Mouse (Mus musculus) forebrain, embryonic 11.5 days (tissue): Measurements from ENCODE around the gene Tomm40. TPM values are rescaled to one million over a fixed set of nuclear protein-coding genes. Genes with fewer than 3 reads are reported as not detected.

Experiments
- ATAC-seq: fragments of 200-750 bp; cut with Nextera tagmentation; replicated peaks from 2 replicates; pipeline ENCODE4 v1.8.0; 2017; ENCODE audit warnings: moderate TSS enrichment; ENCODE audit not compliant: low FRiP score
- DNase-seq: peaks from one replicate; pipeline ENCODE4 v3.0.0-alpha.2; 2017; ENCODE audit warnings: low spot score
- H3K27ac ChIP-seq: fragments of 300-500 bp; sonication (generic); 2 replicates; pipeline ENCODE4 v1.5.1; 2014; ENCODE audit warnings: low read depth, low read length
- H3K27me3 ChIP-seq: fragments of 300-500 bp; sonication (generic); 2 replicates; pipeline ENCODE4 v1.6.1; 2014; ENCODE audit warnings: mild to moderate bottlenecking, low read length, mixed read lengths; ENCODE audit not compliant: control insufficient read depth, insufficient read depth
- H3K36me3 ChIP-seq: fragments of 300-500 bp; sonication (generic); 2 replicates; pipeline ENCODE4 v1.6.1; 2014; ENCODE audit warnings: mild to moderate bottlenecking, low read length, moderate library complexity, mixed read lengths; ENCODE audit not compliant: control insufficient read depth, insufficient read depth
- H3K4me1 ChIP-seq: fragments of 300-500 bp; sonication (generic); replicated peaks from 2 replicates; pipeline ENCODE4 v1.6.1; 2014; ENCODE audit warnings: low read length, mixed read lengths; ENCODE audit not compliant: control insufficient read depth, insufficient read depth
- H3K4me2 ChIP-seq: fragments of 300-500 bp; sonication (generic); 2 replicates; pipeline ENCODE4 v1.6.1; 2014; ENCODE audit warnings: low read depth, mild to moderate bottlenecking, low read length, moderate library complexity, mixed read lengths; ENCODE audit not compliant: severe bottlenecking
- H3K4me3 ChIP-seq: fragments of 300-500 bp; sonication (generic); 2 replicates; pipeline ENCODE4 v1.5.1; 2014; ENCODE audit warnings: low read depth, low read length
- H3K9ac ChIP-seq: fragments of 300-500 bp; sonication (generic); 2 replicates; pipeline ENCODE4 v1.6.1; 2014; ENCODE audit warnings: low read length
- H3K9me3 ChIP-seq: fragments of 300-500 bp; sonication (generic); 2 replicates; pipeline ENCODE4 v1.6.1; 2016; ENCODE audit warnings: low read length, mixed read lengths; ENCODE audit not compliant: control insufficient read depth
- whole genome bisulfite sequencing: fragments of 180-500 bp; shearing (Covaris S2); extraction: QIAGEN DNeasy Blood & Tissue Kit; methylation state at CpG from one replicate; pipeline ENCODE4 v1.1.7; 2014; 5-methylcytosine and 5-hydroxymethylcytosine counted together
- polyA plus RNA-seq: library from polyadenylated mRNA; unstranded; fragments of >200 nt; fragmentation: Nextera tagmentation; extraction: Ambion mirVana; gene quantifications from 2 replicates; pipeline ENCODE4 v1.2.1, GENCODE M21; 2014

The Tomm40 gene
- polyA plus RNA-seq, 1 experiment from 2014 or later = 160 TPM

DNA sequence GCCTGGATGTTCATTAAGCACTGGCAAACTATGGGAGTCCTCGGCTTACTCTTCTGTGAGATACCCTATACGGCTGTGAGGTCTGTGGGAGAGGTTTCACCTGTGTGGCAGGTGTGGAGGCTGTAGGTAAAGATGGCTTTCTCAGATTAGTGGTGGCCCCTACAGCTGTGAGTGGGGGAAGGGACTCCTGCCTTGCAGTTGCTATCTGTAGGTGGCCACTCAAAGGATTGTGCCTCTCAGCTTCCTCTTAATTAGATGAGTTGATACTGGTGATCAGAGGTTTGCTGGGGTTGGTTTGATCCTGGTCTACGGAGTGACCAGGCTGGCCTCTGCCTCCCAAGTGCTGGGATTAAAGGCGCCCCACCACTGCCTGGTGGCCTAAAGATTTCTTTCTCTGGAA, 10.8 kb downstream of the Tomm40 start:
- Histone ChIP-seq H3K27ac (no peak overlapping the region), H3K4me3 (no peak overlapping the region), H3K9ac (no peak overlapping the region), H3K9me3 (no peaks in the 10 kb centered on the region), H3K36me3 (no peaks in the 10 kb centered on the region; the same call in 1 of the 2 replicates), H3K4me1 (peaks cover 2% of the 10 kb centered on the region; the same call in 1 of the 2 replicates), H3K27me3 (no peaks in the 10 kb centered on the region), H3K4me2 (no peak overlapping the region)
- 93% methylated on average over 4 of the region's 4 CpGs for WGBS
- ATAC-seq = no peak
- DNase-seq = no peak

DNA sequence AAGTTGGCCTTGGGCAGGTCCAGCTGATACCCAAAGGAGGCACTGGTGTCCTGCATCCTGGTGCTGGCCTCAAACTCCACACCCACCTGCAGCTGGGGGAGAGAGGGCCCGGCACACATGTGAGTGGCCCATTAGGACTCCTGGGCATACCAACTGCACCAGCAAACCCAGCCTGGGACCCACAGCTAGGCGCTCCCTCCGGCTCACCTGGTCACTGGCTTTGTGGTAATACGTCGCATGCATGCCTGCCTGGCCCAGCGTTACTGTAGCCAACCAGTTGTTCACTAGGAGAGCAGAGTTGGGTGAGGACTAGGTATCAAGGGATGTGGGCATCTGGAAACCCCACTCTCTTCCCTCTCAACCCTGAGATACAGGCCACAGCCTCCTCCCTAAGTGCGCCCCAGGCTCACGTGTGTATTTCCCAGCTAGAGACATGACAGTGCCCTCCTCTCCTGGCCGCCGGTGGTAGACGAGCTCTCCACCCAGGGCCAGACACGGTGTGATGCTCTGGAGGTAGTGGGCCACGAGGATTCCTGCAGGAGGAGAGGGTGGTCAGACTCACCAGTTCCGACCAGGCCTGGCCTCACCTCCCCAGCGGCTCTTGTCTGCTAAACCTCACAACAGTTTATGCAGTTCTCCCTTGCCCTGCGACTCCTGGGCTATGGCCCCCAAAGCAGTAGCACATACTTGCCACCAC, 12.2 kb downstream of the Tomm40 start:
- DNase-seq = no peak
- H3K4me2 ChIP-seq = no peak overlapping the region
- no peak overlapping the region for H3K27ac ChIP-seq
- H3K9ac ChIP-seq = no peak overlapping the region
- H3K4me1 ChIP-seq = peaks cover 6% of the 10 kb centered on the region; the same call in 1 of the 2 replicates
- no peaks in the 10 kb centered on the region for H3K9me3 ChIP-seq
- no peaks in the 10 kb centered on the region for H3K27me3 ChIP-seq
- H3K36me3 ChIP-seq = no peaks in the 10 kb centered on the region; the same call in 1 of the 2 replicates
- H3K4me3 ChIP-seq = no peak overlapping the region
- ATAC-seq = no peak
- WGBS = 93% methylated on average over 16 of the region's 16 CpGs

DNA sequence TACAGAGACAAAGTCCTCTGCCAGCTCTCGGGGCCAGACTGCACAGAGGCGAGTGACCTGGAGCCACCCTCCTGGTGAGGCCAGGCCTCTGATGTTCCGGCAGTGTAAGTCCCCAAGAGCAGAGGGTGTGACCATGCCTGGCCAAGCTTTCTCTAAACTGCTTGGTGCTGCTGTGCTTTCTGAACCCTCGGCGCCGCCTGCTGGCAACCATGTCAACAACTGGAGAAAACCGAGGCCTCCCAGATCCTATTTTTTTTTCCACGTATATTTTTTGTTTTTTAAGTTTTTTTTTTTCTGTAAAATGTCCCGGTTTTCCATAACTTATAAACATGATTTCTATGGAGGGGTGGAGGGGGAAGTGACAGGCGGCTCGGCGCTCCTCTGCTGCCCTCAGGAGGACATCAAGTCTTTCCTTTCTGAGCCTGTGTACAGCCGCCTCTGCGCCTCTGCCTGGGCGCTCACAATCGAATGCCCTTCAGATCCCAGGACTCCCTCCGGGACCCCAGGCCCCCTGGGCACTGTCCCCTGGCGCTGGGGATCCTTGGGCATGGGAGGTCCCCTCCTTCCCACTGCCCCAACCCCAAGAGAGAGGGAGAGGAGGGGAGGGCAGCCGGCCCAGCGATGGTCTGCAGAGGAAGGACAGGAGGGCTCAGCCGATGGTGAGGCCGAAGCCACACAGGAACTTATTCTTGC, 14.0 kb downstream of the Tomm40 start:
- H3K4me1 ChIP-seq = peaks cover 7% of the 10 kb centered on the region; the same call in 1 of the 2 replicates
- H3K4me2 ChIP-seq = no peak overlapping the region
- no peaks in the 10 kb centered on the region; the same call in 1 of the 2 replicates for H3K36me3 ChIP-seq
- DNase-seq (peak; percentile 82), ATAC-seq (peak; percentile 63)
- peak overlapping the region; percentile 50; the same call in 1 of the 2 replicates for H3K27ac ChIP-seq
- no peaks in the 10 kb centered on the region for H3K27me3 ChIP-seq
- H3K9ac ChIP-seq = no peak overlapping the region
- 39% methylated on average over 21 of the region's 22 CpGs for WGBS
- no peak overlapping the region for H3K4me3 ChIP-seq
- no peaks in the 10 kb centered on the region; the same call in 1 of the 2 replicates for H3K9me3 ChIP-seq

DNA sequence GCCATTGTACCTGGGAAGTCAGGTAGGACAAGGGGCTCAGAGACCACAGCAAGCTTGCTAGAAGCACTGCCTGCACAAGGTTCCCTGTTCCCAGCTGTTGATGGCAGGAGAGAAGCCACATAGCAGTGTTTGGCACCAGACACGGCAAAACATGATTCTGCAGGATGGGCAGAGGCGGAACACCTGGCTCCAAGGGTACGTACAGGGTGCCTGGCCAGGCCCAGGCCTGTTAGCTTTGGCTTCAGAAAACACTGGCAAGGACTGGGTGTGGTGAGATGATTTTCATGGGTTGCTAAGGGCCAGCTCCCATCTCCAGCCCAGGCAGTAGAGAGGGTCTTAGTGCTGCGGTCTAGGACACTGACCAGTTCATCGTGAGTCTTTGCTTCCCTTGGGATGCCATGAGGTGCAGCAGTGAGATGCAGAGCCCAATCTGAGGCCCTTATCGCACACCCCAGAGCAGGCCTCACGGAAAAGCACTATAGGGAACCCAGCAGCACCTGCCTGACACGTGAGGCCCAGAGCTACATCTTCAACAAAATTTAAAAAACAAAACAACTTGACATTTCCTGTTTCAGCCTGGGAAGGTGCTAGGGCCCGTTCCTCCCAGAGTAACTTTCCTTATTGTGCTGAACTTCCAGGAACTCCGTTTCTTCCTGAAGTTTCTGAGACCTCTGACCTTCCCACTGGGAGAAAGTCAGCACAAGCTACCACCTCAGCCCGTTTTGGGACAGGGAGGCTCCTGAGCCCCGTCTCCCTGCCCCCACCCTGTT, 14.8 kb downstream of the Tomm40 start:
- H3K4me2 ChIP-seq = no peak overlapping the region
- H3K4me1 ChIP-seq = peaks cover 7% of the 10 kb centered on the region; the same call in 1 of the 2 replicates
- no peak overlapping the region for H3K27ac ChIP-seq
- DNase-seq = no peak
- H3K36me3 ChIP-seq = no peaks in the 10 kb centered on the region; the same call in 1 of the 2 replicates
- no peaks in the 10 kb centered on the region for H3K27me3 ChIP-seq
- WGBS = 65% methylated on average over 12 of the region's 12 CpGs
- H3K4me3 ChIP-seq = no peak overlapping the region
- no peak overlapping the region for H3K9ac ChIP-seq
- ATAC-seq = no peak
- H3K9me3 ChIP-seq = no peaks in the 10 kb centered on the region; the same call in 1 of the 2 replicates

DNA sequence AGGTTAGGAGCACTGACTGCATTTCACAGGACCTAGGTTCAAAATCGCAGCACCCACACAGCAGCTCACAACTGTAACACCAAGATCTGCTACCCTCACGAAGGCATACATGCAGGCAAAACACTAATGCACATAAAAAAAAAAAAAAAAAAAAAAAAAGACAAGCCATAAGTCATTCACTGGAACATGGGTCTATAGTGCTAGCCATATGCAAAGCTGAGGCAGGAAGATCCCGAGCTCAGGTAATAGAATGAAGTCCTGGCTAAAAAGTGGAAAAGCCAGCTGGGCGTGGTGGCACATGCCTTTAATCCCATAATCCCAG, 15.4 kb downstream of the Tomm40 start:
- Histone ChIP-seq H3K27ac (no peak overlapping the region), H3K36me3 (no peaks in the 10 kb centered on the region; the same call in 1 of the 2 replicates), H3K27me3 (no peaks in the 10 kb centered on the region), H3K9me3 (no peaks in the 10 kb centered on the region; the same call in 1 of the 2 replicates), H3K4me3 (no peak overlapping the region), H3K4me1 (peaks cover 7% of the 10 kb centered on the region; the same call in 1 of the 2 replicates), H3K9ac (no peak overlapping the region), H3K4me2 (no peak overlapping the region)
- no peak for DNase-seq
- ATAC-seq = no peak
- WGBS = 79% methylated on average over 4 of the region's 4 CpGs

DNA sequence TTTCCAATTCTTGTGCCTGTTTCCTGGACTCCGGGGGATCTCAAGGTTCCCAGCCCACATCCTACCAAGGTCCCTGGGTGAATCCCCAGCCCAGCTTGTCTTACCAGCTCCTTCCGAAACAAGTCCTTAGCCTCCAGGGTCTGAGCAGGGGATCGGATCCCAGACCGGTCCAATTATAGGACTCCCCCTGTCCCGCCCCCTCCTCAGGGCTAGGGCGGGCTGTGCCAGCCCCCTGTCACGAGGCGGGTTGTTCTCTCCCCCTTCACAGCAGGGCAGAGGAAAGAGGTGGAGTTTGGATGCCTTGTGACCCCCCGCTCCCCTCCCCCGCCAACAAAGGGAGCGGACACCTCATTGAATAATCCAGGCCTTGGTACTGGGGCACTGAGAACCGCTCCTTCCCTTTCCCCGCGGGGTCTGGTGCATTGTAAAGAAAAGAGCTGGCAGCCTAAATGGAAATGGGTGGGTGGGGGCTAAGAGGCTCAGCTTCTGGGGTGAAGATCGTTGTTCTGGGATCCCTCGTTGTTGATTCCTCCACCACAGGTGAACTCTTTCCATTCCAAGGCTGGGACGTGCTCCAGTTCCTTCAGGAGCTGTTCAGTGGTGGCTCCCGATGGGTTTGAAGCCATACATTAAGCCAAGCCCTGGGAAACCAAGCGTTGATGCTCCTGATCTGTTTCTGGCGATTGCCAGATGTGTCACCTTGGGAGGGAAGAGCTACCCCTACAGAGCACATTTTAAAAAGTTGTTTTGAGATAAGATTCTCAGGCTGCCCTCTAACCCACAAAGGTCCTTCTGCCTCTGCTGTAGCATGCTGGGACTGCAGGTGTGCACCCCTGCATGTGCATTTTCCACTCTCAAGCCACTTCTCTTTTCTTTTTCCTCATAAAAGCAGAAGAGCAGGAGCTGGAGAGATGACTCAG, 16.1 kb downstream of the Tomm40 start, which contains the start of gene Apoe:
Apoe (minus strand) TSS at position 282 of the 920 bp plus-strand sequence.
- peak; percentile 74 for ATAC-seq
- H3K27ac ChIP-seq = no peak within 1 kb of the TSS
- no peaks in the 10 kb centered on the region; the same call in 1 of the 2 replicates for H3K9me3 ChIP-seq
- H3K4me2 ChIP-seq = peak within 1 kb of the TSS; percentile 65
- no peaks in the 10 kb centered on the region for H3K27me3 ChIP-seq
- peak within 1 kb of the TSS; percentile 30 for H3K4me3 ChIP-seq
- H3K36me3 ChIP-seq = no peaks in the 10 kb centered on the region; the same call in 1 of the 2 replicates
- H3K9ac ChIP-seq = peak within 1 kb of the TSS; percentile 62
- peaks cover 7% of the 10 kb centered on the region; the same call in 1 of the 2 replicates for H3K4me1 ChIP-seq
- 2% methylated on average over 20 of the region's 20 CpGs for WGBS
- peak; percentile 77 for DNase-seq

DNA sequence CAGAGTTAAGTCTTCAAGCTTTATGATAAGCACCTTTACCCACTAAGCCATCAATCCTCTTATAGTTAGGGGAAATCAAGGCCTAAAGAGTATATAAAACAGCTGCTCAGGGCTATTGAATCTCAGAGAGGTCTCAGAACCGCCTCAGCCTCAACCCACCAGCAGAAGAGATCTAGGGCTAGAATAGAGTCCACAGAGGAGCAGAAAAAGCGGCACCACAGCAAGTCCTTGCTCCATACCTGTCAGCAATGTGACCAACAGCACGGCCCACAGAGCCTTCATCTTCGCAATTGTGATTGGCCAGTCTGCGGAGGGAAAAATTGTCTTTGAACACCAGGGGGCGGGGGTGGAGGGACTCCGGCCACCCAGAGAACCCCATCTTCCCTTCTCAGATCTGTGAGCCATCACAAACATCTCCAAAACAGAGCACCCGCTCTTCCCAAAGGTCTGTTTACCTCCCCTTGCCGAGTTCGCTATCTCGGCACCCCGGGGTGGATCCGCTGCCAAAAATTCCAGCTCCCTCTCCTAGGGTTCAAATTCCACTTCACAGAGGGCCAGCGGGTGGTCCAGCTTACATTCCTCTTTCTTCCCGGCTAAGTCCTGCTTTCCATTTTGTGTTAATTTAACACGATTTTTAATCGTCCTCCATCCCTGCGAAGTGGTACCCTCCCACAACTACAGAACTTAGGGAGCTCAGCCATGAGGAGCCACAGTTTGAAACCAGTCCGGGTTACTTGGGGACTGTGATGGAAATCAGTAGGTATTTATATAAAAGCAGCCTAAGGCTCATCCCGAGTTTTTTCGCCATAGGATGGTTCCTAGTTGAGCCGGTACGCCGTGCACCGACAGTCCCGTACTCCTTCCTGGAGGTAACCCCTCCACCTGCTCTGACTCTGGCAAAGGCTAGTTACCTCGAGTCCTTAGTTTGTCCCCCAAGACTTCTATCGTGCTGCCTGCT, 17.0 kb downstream of the Tomm40 start:
- DNase-seq (peak; percentile 67), ATAC-seq (no peak)
- Histone ChIP-seq H3K27me3 (no peaks in the 10 kb centered on the region), H3K9ac (peak overlapping the region; percentile 62), H3K4me2 (peak overlapping the region; percentile 65), H3K4me1 (peaks cover 7% of the 10 kb centered on the region; the same call in 1 of the 2 replicates), H3K4me3 (peak overlapping the region; percentile 30), H3K36me3 (no peaks in the 10 kb centered on the region; the same call in 1 of the 2 replicates), H3K27ac (no peak overlapping the region), H3K9me3 (no peaks in the 10 kb centered on the region; the same call in 1 of the 2 replicates)
- WGBS = 3% methylated on average over 28 of the region's 28 CpGs
